Mouse (Mus musculus) cortical plate, adult 2 months (tissue): ENCODE data around the gene S1pr2.

Experiments
- CTCF ChIP-seq: fragments of 200-500 bp; IDR thresholded peaks from 2 replicates; pipeline ENCODE4 v1.5.1; 2011; ENCODE audit warnings: mild to moderate bottlenecking, control low read depth, low read length; ENCODE audit not compliant: insufficient read depth; ENCODE audit errors: extremely low read depth
- POLR2A ChIP-seq: fragments of 200-500 bp; IDR thresholded peaks from 2 replicates; pipeline ENCODE4 v1.6.1; 2011; ENCODE audit warnings: mild to moderate bottlenecking, low read length, control low read depth; ENCODE audit not compliant: insufficient read depth; ENCODE audit errors: extremely low read depth

DNA sequence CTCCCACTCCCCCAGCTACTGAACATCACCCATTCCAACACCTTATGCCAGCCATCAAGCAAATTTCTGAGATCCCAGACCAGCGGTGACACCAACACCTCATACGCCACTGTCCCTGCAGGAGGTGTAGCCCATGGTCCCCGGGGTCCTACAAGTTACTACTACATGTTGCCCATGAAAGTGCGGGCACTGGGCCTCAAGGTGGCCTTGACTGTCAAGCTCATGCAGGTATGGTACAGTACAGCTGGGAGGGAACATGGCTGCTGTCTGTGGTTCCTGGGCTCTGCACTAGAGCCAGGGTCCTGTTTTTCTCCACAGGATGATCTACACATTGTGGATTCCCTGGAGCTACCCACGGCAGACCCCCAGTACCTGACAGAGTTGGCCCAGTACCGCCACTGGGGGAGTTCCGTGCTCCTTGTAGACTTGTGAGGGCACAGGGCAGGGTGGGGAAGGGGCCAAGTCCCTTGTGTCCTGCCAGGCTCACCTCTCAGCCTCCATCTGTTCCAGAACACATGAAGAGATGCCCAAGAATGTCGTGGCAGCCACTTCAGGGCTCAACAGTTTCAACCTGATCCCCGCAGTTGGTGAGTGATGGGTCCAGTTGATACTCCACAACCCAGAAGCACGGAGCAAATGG lies 30.9 kb upstream of the S1pr2 start:
- TF ChIP-seq POLR2A = no peak
- no peak for TF ChIP-seq CTCF
